Mouse (Mus musculus) C2C12 (cell line): ENCODE measurements around the gene Tnks2. TPM values are rescaled to one million over a fixed set of nuclear protein-coding genes. Genes with fewer than 3 reads are reported as not detected.
A peak's percentile ranks its signal among the peaks of the same experiment; 100 is the strongest.
"Not testable (repeated sequence)": the region's sequence is repeated elsewhere in the genome, so short reads cannot be mapped to it uniquely, and the experiment has no call there.

Source experiments
- H3K27me3 ChIP-seq: one replicate; pipeline ENCODE4 v1.6.1; 2011; ENCODE audit not compliant: control insufficient read depth, insufficient read depth, insufficient read length
- H3K36me3 ChIP-seq: one replicate; pipeline ENCODE4 v1.6.1; 2011; ENCODE audit not compliant: control insufficient read depth, insufficient read depth
- H3K4me3 ChIP-seq: one replicate; pipeline ENCODE4 v1.5.1; 2011; ENCODE audit warnings: mild to moderate bottlenecking, control low read depth; ENCODE audit not compliant: poor library complexity, insufficient read depth, severe bottlenecking
- H3K79me2 ChIP-seq: one replicate; pipeline ENCODE4 v1.6.1; 2011; ENCODE audit not compliant: control insufficient read depth, insufficient read depth
- H3K79me3 ChIP-seq: one replicate; pipeline ENCODE4 v1.6.1; 2011; ENCODE audit warnings: low read depth, control low read depth
- H3ac ChIP-seq: one replicate; pipeline ENCODE3; 2011; ENCODE audit warnings: low read depth; ENCODE audit not compliant: control insufficient read depth, insufficient read length
- CEBPB ChIP-seq: IDR thresholded peaks from one replicate; pipeline ENCODE4 v1.6.1; 2011; ENCODE audit warnings: low read depth, mild to moderate bottlenecking, control low read depth, moderate library complexity
- CTCF ChIP-seq: IDR thresholded peaks from one replicate; pipeline ENCODE4 v1.5.1; 2011; ENCODE audit not compliant: control insufficient read depth, insufficient read depth, insufficient read length
- FOSL1 ChIP-seq: IDR thresholded peaks from one replicate; pipeline ENCODE4 v1.8.0; 2011; ENCODE audit warnings: mild to moderate bottlenecking, low read length; ENCODE audit not compliant: poor library complexity, insufficient read depth, severe bottlenecking
- MAX ChIP-seq: IDR thresholded peaks from one replicate; pipeline ENCODE4 v1.6.1; 2011; ENCODE audit warnings: mild to moderate bottlenecking, control low read depth
- MYOD1 ChIP-seq: IDR thresholded peaks from one replicate; pipeline ENCODE4 v1.6.1; 2011; ENCODE audit warnings: low read depth; ENCODE audit not compliant: control insufficient read depth, insufficient read length
- MYOG ChIP-seq: IDR thresholded peaks from one replicate; pipeline ENCODE4 v1.6.1; 2011; ENCODE audit not compliant: control insufficient read depth, insufficient read length; ENCODE audit errors: extremely low read depth
- USF1 ChIP-seq: IDR thresholded peaks from one replicate; pipeline ENCODE4 v1.6.1; 2011; ENCODE audit warnings: low read depth, mild to moderate bottlenecking, control low read depth, moderate library complexity
- polyA plus RNA-seq: library from polyadenylated mRNA; unstranded; fragments of >200 nt; fragmentation: generic; extraction: Trizol; gene quantifications from one replicate; pipeline ENCODE4 v1.2.1, GENCODE M21; 2012; ENCODE audit warnings: missing spikeins

Tnks2 gene
- polyA plus RNA-seq, 1 experiment: 24.1 TPM

DNA sequence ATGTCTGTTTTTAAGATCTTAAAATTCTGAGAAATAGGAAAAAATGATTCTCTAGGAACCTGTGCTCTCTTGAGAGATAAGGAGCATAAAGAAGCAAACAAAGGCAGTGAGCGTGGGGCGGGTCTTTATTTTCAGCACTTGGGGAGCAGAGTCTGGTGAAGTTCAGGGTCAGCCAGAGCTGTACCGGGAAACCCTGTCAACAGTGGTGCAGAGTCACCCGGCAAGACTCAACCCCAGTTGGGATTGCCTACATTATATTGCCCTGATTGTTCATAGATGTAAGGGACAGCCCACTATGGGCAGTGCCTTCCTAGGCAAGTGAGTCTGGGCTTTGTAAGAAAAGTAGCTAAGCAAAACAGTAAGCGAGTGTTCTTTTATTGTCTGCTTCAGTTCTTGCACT lies 11.9 kb downstream of the Tnks2 start:
- Histone ChIP-seq H3K79me2 (peaks cover 57% of the 10 kb centered on the region), H3K4me3 (no peak overlapping the region), H3K79me3 (peaks cover 41% of the 10 kb centered on the region), H3K36me3 (peaks cover 75% of the 10 kb centered on the region), H3ac (no peak overlapping the region), H3K27me3 (no peaks in the 10 kb centered on the region)
- TF ChIP-seq USF1 (no peak), MYOD1 (no peak), CTCF (no peak), MYOG (no peak), CEBPB (no peak), MAX (no peak), FOSL1 (no peak)

DNA sequence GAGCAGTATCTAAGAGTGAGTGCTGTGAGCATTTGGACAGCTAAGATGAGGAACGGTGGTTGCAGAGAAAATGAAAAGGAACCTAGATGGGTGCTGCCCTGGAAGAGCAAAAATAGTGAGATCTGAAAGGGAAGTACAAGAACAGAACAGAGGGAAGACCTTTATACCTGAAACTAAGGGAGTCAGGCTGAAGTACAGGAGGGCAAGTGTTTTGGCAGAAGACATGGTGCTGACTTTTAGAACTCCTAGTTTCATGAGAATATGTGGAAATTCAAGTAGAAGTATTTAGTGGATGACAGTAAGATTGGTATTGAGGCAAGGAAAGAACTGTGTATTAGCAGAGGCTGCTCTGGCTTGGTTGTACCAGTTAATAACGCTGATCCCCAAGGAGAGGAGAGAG lies 19.8 kb downstream of the Tnks2 start:
- H3K79me3 ChIP-seq: no peaks in the 10 kb centered on the region
- H3K4me3 ChIP-seq: no peak overlapping the region
- H3K36me3 ChIP-seq: peaks cover 86% of the 10 kb centered on the region
- no peaks in the 10 kb centered on the region for H3K79me2 ChIP-seq
- H3K27me3 ChIP-seq: no peaks in the 10 kb centered on the region
- TF ChIP-seq CEBPB: no peak
- no peak for TF ChIP-seq MYOG
- no peak for TF ChIP-seq CTCF
- no peak for TF ChIP-seq MAX
- TF ChIP-seq MYOD1: no peak
- TF ChIP-seq FOSL1: no peak
- TF ChIP-seq USF1: no peak
- H3ac ChIP-seq: no peak overlapping the region

DNA sequence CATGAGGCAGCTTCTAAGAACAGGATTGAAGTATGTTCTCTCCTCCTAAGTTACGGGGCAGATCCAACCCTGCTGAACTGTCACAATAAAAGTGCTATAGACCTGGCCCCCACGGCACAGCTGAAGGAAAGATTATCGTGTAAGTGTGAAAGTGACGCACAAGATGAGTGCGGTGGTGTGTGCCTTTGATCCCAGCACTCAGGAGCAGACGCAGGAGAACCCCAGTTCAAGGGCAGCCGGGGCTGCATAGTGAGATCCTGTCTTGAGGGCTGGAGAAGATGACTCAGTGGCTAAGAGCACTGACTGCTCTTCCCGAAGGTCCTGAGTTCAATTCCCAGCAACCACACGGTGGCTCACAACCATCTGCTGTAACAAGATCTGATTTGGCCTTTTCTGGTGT lies 23.8 kb downstream of the Tnks2 start:
- no peak overlapping the region for H3K4me3 ChIP-seq
- no peak for TF ChIP-seq CTCF
- no peak for TF ChIP-seq MYOD1
- TF ChIP-seq MAX: no peak
- TF ChIP-seq CEBPB: no peak
- TF ChIP-seq FOSL1: no peak
- TF ChIP-seq MYOG: no peak
- no peak for TF ChIP-seq USF1
- no peaks in the 10 kb centered on the region for H3K79me2 ChIP-seq
- H3K36me3 ChIP-seq: peaks cover 75% of the 10 kb centered on the region
- no peaks in the 10 kb centered on the region for H3K27me3 ChIP-seq
- no peak overlapping the region for H3ac ChIP-seq
- H3K79me3 ChIP-seq: no peaks in the 10 kb centered on the region

DNA sequence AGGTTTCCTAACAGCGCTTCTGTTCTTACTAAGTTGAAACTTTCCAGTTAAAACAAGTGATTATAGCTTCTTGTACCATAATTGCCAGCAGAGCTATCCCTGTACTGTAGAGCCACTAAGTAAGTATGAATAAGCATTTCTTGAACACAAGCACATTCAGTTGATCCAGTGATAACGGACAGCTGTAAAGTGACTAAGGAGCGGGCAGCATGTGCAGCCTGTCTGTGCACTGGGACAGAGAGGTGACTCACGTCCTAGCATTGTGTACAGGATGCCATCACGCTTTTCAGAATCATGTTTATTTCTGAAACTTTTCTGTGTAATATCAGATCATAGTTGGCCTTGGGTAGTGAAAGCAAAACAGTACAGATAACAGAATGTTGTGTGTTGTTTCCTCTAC lies 26.4 kb downstream of the Tnks2 start:
- H3K36me3 ChIP-seq: peaks cover 76% of the 10 kb centered on the region
- no peaks in the 10 kb centered on the region for H3K27me3 ChIP-seq
- H3K79me3 ChIP-seq: no peaks in the 10 kb centered on the region
- no peak overlapping the region for H3ac ChIP-seq
- TF ChIP-seq MYOD1 (peak; percentile 53), MYOG (no peak), MAX (peak; percentile 21)
- no peaks in the 10 kb centered on the region for H3K79me2 ChIP-seq
- H3K4me3 ChIP-seq: no peak overlapping the region

DNA sequence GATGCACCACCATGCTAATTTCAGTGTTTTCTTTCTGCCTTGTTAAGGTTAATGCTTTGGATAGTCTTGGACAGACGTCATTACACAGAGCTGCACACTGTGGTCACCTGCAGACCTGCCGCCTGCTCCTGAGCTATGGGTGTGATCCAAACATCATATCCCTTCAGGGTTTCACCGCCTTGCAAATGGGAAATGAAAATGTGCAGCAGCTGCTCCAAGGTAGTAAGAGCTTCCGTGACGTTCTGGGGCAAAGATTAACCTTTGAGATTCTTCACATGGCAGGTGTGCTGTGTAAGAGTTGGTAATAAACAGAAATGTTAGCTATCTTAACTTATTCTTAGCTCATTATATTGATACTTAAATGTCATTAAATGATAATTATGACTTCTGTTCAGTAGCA lies 31.9 kb downstream of the Tnks2 start:
- Histone ChIP-seq H3K79me2 (no peaks in the 10 kb centered on the region), H3K4me3 (no peak overlapping the region), H3K79me3 (no peaks in the 10 kb centered on the region), H3K36me3 (peaks cover 91% of the 10 kb centered on the region), H3ac (no peak overlapping the region), H3K27me3 (no peaks in the 10 kb centered on the region)
- TF ChIP-seq MAX (no peak), FOSL1 (no peak), MYOG (no peak), CTCF (no peak), MYOD1 (no peak), USF1 (no peak)

DNA sequence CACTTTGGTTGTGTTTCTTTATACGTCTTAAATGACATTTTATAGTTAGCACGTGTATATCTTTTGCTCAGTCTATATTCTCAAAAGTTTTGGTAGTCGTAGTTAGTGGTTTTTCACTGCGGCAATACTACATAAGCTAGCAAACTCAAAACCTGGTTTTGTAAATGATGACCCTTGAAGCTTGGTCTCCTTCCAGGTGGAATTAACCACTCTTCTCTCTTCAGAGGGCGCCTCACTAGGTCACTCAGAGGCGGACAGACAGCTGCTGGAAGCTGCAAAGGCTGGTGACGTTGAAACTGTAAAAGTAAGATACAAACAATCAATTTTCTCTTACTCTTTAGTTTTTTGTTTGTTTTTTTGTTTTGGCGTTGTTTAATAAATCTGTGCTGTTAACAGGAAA lies 33.4 kb downstream of the Tnks2 start:
- Histone ChIP-seq H3K27me3 (no peaks in the 10 kb centered on the region), H3ac (no peak overlapping the region), H3K79me2 (no peaks in the 10 kb centered on the region), H3K79me3 (no peaks in the 10 kb centered on the region), H3K4me3 (no peak overlapping the region), H3K36me3 (peaks cover 92% of the 10 kb centered on the region)
- TF ChIP-seq USF1: no peak
- TF ChIP-seq MYOG: no peak
- no peak for TF ChIP-seq FOSL1
- no peak for TF ChIP-seq CEBPB
- no peak for TF ChIP-seq CTCF
- no peak for TF ChIP-seq MYOD1
- TF ChIP-seq MAX: no peak

DNA sequence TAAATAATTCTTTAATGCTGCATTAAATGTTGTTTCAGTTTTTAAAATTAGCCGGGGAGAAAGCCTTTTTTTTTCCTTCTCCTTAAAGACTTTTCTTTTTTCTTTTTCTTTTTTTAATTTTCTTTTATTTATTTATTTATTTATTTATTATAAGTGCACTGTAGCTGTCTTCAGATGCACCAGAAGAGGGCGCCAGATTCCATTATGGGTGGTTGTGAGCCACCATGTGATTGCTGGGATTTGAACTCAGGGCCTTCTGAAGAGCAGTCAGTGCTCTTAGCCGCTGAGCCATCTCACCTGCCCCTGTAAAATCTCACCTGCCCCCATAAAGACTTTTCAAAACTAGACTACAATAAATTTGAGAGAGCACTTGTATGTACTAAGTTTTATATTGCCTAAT lies 34.6 kb downstream of the Tnks2 start:
- not testable (repeated sequence) for H3K4me3 ChIP-seq, H3ac ChIP-seq, H3K79me3 ChIP-seq, H3K27me3 ChIP-seq, H3K79me2 ChIP-seq
- H3K36me3 ChIP-seq: peaks cover 93% of the 10 kb centered on the region
